Mouse (Mus musculus): ENCODE measurements at regions not wholly inside any gene's neighbourhood (a gene's known extent, or its start where the extent isn't known, plus 50 kb on each side); places are given as distances from the start of the nearest gene placed in this dataset.

DNA sequence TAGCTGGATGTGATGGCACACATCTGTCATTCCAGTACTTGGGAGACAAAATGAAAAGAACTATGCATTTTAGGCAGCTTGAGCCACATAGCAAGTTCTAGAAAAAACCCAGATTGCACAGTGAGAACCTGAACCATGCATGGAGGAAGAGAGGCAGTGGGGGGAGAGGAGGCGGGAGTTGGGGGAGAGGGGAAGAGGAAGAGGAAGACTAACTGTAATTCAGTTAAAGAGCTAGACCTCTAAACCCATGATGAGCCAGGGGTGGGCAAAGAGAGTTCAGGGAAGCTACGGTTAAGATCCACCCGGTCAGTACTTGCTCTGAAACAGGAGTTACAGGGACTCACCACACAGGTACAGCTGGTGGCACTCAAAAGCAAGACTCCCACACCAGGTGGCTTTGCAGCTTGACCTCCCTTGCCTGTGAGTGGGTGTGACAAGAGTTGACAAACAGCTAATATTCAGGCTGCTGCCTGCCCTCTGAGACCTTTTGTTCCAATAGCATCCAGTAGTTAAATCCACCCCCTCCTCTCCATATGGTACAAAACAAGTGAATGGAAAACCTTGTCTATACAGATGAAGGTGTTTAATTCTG, 123.7 kb downstream of the Tent5c start:
- TF ChIP-seq USF1 (IDR thresholded peaks at IDR 0.05; ENCODE audit: low read depth), result no peak
- no peak for TF ChIP-seq TCF12 (IDR thresholded peaks at IDR 0.05; ENCODE audit: insufficient read depth, poor library complexity, severe bottlenecking)
- TF ChIP-seq POLR2A (IDR thresholded peaks at IDR 0.05; ENCODE audit: insufficient read length, low read depth), result no peak
- no peak for TF ChIP-seq POLR2AphosphoS2 (IDR thresholded peaks at IDR 0.05; ENCODE audit: insufficient read length, low read depth)

All from myocyte (in vitro differentiated cells).